Mouse (Mus musculus): ENCODE results near the gene Mapk11.

Gene Mapk11

DNA sequence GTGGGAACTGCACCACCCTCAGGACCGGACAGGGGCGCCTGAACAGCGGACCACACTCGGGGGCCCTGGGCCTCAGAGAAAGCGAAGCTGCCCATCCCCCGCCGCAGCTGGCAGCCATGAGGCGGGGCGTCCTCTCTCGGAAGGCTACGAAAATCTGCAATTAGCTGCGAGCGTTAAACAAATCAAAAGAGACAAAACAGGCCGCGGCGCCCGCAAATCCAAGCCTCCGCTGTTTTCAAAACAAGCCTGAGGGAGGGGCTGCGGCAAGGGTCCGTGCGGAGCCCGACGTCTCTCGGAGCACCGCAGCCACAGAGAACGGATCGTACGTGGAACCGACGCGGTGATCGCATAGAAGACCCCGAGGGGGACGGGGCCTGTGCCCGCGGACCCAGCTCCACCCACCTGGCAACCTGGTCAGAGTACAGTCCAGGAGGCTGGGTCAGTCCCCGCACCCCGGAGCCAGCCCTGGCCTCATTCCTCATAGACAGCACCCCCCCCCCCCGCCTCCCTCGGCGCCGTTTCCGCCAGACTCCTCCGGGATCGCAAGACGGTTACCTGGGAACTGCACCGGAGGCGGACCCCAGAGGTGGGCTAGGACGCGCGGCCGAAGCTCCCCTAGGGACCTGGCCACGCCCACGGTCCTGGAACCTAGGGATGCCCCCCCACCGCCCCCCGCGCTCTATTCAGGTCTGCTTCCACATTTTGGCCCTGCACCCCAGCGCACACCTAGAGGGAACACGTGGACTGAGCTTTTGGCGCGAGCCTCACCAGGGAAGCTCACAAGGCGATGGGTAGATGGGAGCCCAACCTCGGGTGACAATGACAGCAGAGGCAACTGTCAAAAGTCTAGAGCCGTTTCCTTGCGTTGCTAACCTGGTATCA, 23.8 kb upstream of the Mapk11 start:
- peak; percentile 74 to 78 for DNase-seq

DNA sequence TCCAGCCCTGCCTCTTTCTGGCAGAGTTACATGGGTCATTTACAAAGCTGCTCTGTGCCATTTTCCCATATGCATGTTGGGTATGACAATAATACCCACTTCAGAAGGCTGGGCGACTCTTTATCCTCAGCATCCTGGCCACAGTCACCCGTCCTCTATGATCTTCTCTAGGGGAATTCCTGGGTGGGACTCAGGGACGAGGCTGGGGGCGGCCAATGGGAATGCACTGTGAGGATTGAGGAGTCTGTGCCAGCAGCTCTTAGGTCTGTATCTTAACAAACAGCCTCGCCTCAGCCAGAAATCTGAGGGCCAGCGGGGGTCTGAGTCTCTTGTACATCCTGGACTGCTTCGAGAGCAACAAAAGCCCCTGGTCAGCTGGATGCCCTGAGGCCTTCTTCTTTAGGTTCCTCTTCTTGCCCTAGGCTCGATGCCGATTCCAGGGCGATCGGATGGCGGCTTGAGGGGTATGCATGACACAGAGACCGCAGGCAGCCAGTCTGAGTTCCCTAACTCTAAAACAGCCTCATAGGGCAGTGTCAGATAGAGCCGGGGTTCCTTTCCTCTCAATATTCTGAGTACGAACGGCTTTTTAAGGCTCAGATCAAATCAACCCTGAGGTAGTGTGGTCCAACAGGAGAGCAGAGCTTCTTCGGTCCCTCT, 23.0 kb upstream of the Mapk11 start:
- peak in 1 of 2 experiments; percentile 53 for DNase-seq

DNA sequence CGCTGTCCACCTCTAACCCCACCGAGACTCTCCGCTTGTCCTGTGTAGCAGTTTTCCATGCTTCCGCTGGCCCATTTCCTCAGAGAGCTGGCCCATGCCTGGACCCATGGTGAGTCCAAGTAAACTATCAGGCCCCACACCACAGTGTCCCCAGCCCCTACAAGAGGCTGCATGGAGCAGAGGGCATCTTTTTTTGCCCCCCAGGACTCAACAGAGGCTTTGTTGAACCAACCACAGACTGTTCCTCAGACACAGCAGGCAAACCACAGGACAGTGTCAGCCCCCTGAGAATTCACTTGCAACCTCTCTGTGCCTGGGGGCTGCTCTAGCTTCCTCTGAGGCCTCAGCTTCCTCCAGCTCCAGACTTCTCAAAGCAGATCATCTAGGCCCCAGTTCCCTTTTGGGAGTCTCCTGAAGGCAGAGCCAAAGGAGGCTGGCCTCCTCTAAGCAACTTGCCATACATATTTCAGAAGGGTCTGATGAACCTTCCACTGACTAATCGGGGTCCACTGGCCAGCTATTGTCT, 22.2 kb upstream of the Mapk11 start:
- peak in 1 of 2 experiments; percentile 20 for DNase-seq

DNA sequence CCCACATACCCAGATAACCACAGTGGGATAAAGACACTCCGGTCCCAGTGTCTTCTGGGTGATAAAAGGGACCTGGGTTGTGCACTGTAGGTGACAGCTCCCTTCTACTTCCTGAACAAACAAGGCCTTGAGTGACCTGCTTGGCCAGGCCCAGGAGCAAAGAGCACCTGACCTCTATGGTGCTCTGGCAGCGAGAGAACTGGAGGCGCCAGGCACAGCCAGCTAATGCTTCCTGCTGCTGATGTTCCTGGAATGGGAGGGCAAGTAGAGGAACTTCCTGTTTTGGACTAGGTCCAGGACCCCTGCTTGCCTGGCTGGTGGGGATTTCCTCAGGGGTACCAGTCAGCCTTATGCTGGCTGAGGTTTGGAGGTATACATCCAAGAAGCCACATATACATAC, 20.7 kb upstream of the Mapk11 start:
- DNase-seq = no peak

DNA sequence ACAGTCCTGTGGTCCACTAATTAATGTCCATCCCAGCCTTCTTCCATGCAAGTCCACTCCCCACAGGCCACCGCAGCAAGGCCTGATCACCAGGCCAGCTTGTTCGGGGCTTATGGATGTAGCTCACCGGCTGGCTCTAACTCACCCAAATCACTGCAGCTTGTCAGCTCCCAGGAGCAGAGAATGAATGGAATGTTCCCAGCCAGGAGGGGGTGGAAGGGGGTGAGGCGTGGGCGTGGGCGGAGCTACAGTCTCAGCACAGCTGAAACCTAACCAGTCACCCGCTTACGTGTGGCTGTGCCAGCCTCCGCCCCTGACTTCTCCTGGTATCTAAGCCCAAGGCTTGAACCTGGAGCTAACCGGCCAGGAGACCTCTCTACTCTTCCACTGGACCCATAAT, 20.0 kb upstream of the Mapk11 start:
- peak; percentile 83 to 85 for DNase-seq

DNA sequence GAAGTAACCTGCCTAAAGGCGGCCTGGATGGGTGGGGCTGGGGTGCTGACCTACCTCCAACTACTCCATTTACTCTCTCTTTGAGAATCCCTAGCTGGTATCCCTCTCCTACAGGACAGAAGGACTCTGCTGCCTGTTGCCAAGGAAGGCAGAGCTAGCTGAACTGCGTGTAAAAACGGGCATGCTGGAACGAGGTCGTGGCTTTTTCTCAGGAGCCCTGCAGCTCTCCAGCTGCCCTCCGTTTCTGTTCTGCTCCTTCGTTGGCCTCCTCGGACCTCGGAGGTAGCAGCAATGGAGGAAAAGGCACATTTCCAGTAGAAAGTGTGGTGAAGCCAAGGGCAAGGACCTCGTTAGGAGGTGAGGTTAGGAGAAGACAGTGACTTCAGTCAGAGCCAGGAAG, 19.5 kb upstream of the Mapk11 start:
- DNase-seq = peak; percentile 60 to 65

DNA sequence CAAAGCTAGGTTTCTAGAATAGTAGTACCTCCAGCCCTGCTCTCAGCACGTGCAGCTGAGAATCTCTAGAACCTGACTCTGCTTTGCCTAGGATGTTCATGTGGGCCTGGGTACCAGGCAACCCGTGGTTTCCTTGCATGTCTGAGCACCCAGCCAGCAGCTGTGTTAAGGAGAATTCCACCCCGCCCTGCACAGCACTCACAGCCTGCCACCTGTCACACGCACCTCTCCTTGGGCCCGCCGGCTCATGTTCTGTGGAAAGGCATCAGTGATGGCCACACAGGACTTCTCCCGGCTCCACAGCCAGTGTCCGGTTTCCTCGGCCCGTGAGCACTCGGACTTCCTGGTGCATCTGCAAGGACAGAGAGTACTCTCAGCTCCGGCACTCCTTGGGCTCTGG, 16.1 kb upstream of the Mapk11 start:
- no peak for DNase-seq

DNA sequence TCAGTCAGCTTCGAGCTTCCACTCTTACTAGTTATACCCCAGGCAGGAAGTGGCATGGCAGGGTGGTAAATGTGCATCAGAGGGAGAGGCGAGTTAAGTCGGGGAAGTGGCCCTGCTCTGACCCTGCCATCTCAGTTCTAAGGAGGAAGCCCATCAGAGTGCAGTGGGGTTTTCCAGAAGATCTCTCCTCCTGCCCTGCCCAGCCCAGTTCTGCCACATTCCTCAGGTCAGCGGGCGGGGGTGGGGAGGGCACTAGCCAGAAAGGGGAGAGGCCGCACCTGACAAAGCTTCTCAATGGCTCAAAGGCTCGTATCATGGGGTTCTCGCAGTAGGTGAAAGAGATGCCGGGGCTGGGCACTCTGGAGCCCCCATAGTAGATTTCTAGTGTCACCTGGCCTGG, 12.0 kb upstream of the Mapk11 start:
- DNase-seq = no peak

DNA sequence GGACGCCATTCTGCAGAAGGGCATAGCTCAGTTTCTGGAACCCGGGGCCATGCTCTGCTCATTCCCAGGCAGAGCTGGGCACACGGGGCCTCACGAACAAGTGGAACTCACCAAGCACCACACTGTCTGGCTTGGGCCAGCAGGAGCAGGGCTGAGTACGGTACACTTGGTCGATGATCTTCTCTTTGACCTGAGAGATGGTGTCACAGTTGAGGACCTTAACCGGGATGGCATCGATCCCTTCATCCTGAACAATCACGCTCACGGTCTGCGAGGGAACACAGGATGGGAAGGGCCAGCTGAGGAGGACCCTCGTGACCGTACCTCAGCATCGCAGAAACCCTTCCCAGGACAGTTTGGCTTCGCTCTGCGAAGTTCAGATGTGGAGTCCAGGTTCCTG, 9.1 kb upstream of the Mapk11 start:
- no peak for DNase-seq

DNA sequence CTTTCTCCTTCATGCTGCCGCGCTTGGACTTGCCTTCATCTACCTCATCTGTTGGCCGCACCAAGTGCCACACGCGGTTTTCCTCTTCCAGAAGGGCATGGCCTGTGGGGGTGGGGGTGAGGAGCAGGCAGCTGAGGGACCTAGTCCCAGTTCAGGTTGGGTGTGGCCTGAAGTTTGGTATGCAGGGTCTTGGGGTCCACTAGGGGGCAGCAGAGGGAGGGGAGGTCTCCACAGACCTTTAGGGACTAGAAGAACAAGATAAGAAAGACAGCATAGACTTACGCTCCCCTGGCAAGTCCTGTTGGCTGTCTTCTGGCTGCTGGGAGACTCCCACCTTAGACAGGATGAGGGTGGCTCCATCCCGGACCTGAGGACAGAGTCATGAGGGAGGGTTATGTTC, 8.5 kb upstream of the Mapk11 start:
- DNase-seq = peak; percentile 89 to 91

DNA sequence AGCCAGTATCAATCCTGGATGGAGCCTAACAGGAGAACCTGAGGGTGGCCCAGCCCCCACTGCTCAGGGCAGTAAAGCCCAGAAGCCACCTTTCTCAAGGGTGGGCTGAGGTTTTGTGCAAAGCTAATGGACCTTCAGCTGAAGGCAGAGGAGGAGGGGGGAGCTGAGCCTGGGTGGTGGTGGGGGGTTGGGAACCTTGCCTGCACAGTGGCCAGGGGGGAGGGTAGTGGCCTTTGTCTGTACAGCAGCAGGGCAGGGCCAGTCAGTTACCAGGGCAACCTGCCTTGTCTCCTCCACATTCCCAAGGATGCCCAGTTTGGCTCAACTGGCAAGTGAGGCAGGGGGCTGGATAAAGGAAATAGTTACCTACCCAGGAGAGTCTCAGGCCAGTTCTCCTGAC, 2.9 kb upstream of the Mapk11 start:
- DNase-seq = peak; percentile 43 to 54

DNA sequence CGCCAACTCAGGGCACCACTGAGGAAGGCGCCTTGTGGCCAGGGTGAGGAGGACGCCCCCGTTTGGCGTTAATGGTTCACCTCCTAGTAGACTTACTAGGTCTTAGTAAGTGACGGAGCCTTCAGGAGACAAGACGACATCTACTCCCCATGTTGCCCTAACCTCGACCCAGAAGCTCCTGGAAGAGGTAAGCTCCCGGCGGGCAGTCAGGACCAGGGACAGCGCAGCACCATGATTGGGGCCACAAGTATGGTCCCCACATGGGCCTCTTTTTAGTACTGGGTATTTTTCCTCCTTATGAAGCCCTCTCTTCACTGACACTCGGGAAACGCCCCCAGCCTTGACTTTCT, 588 bp upstream of the Mapk11 start:
- no peak for DNase-seq

DNA sequence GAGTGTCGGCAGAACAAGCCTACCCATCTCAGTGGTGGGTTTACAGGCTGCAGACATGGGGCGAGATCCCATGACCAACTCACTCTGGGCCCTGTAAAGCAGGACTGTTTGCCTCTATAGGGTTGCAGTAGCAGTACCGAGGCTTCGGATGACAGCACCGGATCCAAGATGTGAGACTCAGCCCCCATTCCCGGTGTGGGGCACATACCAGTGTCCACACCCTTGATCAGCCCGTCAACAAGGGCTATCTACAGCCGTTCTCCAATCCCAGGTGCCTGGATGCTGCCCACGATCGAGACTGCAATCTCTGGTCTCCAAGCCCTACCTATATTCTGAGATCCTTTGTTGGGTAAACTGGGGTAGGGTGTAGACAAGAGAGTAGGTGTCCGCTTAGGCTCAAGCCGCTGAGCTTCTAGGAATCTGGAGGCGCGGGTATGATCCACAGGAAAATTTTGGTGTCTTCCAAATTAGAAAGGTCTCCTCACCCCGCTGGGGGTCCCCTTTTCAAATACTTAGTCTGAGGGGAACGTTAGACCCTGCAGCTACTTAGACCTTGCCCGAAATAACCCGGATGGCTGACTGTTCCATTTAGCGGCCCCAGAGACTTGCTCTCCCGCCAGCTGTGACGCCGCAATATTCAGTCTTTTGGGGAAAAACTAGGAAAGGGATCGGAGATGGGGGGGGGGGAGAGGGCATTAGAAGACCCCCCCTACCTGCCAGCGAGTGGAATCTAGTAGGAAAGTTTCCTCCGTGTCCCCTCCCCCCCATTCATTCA, 745 bp downstream of the Mapk11 start:
- no peak for DNase-seq

DNA sequence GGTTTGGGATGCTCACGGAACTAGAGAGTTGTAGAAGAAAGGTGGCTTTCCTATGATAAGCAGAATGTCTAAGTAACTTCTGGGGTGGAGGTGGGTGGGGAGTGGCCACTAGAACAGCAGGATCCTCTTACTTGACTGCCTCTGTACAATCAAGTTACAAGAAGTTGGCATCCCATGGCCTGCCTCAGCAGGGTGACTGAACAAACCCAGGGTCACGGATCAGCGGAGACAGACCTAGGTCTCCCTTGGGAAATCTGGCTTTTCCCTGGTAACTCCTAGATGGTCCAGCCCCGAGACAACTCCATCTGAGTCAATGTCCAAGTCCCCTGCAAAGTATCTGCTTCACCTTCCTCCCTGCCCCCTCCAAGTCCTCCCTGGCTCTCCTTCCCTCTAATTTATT, 1.5 kb downstream of the Mapk11 start:
- no peak for DNase-seq

DNA sequence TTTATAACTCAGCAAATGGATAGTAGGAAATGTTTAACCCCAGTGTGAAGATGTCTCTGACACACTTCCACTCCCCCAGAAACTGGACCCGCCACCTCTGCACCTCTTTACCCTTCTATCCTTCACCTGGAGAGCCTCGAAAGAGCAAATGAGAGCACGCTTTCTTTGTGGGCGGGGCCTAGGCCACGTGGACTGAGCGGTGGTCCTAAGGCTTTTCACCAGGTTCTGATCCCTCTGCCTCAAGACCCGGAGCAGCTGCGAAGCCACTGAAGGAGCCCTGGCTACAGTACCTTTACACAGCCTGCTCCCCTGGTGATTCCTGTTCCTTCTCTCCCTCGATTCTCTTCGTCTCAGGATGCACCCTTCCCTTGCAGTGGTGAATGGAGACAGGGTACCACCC, 2.0 kb downstream of the Mapk11 start:
- DNase-seq = peak in 1 of 2 experiments; percentile 45

DNA sequence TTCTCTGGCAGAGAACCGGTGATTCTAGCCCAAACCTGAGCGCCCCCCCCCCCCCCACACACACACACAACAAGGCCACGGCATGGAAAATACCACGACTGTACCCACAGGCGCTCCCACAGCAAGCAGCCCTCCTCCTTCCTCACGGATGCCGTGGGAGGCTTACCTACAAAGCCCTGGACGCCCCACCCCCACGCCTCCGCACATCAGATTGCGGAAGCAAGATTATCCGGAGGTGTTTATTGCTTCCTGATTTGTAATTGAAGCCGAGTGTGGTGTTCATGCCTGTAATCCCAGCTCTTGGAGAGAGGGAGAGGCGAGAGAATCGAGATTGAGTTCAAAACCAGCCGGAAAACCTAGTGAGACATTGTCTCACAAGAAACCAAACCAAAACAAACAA, 2.4 kb downstream of the Mapk11 start:
- peak; percentile 59 to 70 for DNase-seq

DNA sequence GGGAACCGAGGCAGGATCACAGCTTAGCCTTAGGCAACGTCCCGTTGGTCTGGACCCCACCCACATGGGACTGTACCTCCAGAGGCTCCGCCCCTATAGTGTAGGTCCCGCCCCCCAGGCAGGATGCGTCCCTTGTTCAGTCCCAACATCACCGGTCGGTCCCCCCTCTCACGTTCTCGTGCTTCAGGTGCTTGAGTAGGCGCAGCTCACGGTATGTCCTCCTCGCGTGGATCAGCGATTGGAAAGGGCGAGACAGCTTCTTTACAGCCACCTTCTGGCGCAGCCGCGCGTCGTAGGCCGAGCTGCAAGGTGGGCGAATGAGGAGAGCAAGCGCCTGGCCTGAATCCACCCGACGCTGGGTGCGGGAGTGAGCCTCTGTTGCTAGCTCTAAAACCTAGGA, 2.9 kb downstream of the Mapk11 start:
- DNase-seq = peak; percentile 77 to 79

DNA sequence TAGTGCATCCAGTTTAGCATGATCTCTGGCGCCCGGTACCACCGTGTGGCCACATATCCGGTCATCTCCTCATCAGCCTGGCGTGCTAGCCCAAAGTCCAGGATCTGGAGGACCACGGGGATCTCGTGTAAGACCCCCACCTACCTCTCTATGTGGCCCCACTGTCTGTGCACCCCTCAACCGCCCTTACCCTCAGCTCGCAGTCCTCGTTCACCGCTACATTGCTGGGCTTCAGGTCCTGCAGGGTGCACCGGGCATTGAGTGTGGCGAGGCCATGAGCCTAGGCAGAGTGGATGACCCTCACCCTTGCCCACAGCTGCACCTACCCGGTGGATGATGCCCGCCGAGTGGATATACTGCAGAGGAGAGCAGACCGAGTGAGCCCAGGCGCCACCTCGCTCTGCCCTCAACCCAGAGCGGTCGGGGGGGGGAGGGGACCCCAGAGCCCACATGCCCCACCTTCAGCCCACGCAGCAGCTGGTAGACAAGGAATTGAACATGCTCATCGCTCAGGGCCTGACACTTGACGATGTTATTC, 3.5 kb downstream of the Mapk11 start:
- no peak for DNase-seq

DNA sequence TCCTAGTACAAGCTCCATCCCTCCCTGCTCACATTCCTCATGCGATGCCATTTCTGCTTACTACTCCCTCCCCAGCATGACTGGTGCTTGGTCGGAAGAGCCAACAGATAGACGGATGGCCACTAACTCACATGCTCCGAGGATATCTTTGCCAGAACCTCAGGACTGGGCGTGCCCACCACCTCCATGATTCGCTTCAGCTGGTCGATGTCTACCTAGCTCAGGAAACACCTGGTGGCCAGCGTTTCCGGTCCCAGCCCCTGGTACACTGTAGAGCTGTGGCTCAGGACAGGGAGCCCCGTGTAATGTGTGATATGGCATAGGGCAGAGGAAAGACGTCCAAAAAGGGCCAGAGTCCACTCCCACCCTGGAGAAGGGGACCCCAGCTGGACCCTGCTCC, 4.5 kb downstream of the Mapk11 start:
- no peak for DNase-seq

DNA sequence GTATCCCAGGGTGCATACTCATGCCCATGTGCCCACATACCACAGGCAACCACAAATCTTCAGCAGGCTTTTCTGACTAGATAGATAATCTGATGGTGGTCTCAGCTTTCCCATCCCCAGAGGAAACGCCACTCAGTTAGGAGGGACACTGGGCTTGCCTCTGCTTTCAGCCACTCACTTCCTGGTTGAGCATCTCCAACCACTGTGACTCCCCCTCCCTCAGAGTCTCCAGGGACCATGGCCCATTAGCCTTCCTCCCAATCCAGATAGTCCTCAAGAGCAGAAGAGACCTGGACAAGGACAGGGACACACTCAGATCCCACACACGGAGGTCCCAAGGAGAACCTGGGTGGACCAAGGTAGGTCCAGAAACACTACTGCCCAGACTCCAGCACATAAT, 6.3 kb downstream of the Mapk11 start:
- no peak for DNase-seq

DNA sequence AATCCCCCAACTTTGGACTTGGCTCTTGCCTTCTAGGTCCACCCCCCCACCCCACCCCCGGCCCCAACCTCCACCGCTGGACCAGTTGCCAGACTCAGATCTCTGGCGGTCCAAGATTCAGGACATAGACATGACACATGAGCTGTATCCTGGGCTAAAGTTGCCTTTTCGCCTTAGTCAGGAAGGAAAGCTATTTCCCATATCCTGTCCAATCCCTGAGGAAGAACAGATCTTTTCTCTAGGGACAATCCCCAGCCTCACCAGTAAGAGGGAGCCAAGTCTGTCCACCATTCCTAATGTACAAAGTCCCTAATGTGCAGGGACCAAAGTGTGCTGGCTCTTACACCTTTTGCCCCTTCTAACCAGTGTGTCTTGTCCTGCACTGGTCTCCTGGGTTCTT, 7.5 kb downstream of the Mapk11 start:
- no peak for DNase-seq

DNA sequence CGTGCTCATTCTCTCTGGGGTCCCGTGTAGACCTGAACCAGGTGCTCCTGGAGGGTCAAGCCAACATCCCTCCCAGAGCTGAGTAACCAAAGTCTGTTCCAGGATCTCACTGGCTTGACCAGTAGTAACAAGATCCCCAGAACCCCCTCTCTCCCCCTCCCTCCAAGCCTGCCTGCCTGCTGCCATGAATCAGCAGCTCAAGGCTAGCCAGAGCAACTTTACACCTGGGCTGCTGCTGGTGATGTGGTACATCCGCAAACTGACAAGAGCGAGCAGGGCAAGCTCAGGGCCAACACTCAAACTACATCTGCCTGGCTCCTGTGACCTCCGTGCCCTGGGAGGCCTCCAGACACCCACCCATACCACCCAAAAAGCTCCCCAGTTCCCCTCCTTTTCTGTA, 8.0 kb downstream of the Mapk11 start:
- DNase-seq = no peak

DNA sequence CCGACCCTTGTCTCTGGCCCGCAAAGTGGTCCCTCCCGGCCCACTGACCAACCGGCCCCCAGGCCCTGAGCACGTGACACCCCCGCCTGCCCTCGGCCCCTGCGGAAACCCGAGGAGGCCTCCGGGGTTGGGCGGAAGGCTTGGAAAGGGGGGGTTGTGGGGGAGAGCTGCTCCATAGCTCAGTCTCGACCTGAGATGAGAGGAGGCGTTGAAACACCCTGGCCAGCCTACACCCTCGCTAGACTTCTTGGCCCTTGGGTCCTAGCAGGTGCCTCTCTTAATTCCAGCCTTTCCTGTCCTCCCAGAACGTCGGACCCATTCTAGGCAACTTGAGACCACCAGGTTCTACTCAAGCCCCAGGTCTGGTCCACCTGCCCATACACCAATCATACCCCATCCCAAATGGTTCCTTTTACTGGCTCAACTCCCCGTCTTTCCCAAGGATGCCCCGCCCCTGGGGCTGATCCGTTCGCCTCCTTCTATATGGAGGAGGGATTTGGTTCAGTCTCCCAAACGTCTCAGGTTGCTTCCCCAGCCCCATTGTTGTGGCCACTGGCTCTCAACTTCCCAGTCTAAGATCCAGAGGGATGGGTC, 8.7 kb downstream of the Mapk11 start, which contains the start of gene Mapk12:
TSS of gene Mapk12 (minus strand) at position 45 of the 594 bp plus-strand sequence.
- DNase-seq = peak; percentile 59 to 64
